In genomic region chr16:94093151-94093863, GRCm38 (mm10) we compare ENCODE assay signal across 23 mouse cellular contexts. TPM values are rescaled to one million over a fixed set of nuclear protein-coding genes. Genes with fewer than 3 reads are reported as not detected.
DNase-seq lines count a peak whose midpoint lies in the region; ATAC-seq lines count a peak whose summit lies in the region.
"Had no signal": no experiment of that assay in that cellular context is flagged by ENCODE, and none has a peak within 500 bp of the region (broad histone marks: within the 10 kb centered on the region; RNA-seq: fewer than 3 reads in every experiment).

No protein-coding gene starts in this region.

- no peak overlapping the region for H3K27ac ChIP-seq in hindbrain, embryonic 11.5 days (ENCODE audit: low read depth, low read length)
- H3K27ac ChIP-seq in hindbrain, embryonic 14.5 days: no peak overlapping the region
- no peak overlapping the region for H3K27ac ChIP-seq in embryonic facial prominence, embryonic 12.5 days
- H3K27ac ChIP-seq: gastrocnemius, adult 2 months; heart, embryonic 15.5 days; hindbrain, postnatal 0 days; limb, embryonic 15.5 days; liver, embryonic 14.5 days; midbrain, embryonic 13.5 days; stomach, postnatal 0 days had no signal

- no peak overlapping the region for H3K9ac ChIP-seq in hindbrain, embryonic 11.5 days (ENCODE audit: low read depth, low read length)
- no peak overlapping the region for H3K9ac ChIP-seq in hindbrain, embryonic 14.5 days
- no peak overlapping the region for H3K9ac ChIP-seq in embryonic facial prominence, embryonic 12.5 days
- H3K9ac ChIP-seq: heart, embryonic 15.5 days; limb, embryonic 15.5 days; liver, embryonic 14.5 days; lung, embryonic 14.5 days; midbrain, embryonic 13.5 days had no signal

- H3K4me3 ChIP-seq in hindbrain, embryonic 11.5 days (ENCODE audit: low read depth, low read length): no peak overlapping the region
- H3K4me3 ChIP-seq in hindbrain, embryonic 14.5 days (replicated peaks; ENCODE audit: low read length): no peak overlapping the region
- 0 out of 2 replicates have a peak overlapping the region, but pooled peaks have one; percentile 4 for H3K4me3 ChIP-seq in embryonic facial prominence, embryonic 12.5 days
- H3K4me3 ChIP-seq: gastrocnemius, adult 2 months; heart, embryonic 15.5 days; limb, embryonic 15.5 days; midbrain, embryonic 13.5 days had no signal

- no peak for ATAC-seq in hindbrain, embryonic 11.5 days (ENCODE audit: low FRiP score)
- ATAC-seq in hindbrain, embryonic 14.5 days (ENCODE audit: low FRiP score): no peak
- ATAC-seq in embryonic facial prominence, embryonic 12.5 days (ENCODE audit: insufficient number of reproducible peaks, insufficient read depth, low FRiP score, low TSS enrichment): no peak
- ATAC-seq: hindbrain, postnatal 0 days; midbrain, embryonic 13.5 days had no signal

- H3K4me2 ChIP-seq in hindbrain, embryonic 11.5 days (replicated peaks; ENCODE audit: low read depth, low read length): no peak overlapping the region
- H3K4me2 ChIP-seq in hindbrain, embryonic 14.5 days (replicated peaks): no peak overlapping the region
- no peak overlapping the region for H3K4me2 ChIP-seq in embryonic facial prominence, embryonic 12.5 days (replicated peaks)
- H3K4me2 ChIP-seq: heart, embryonic 15.5 days; limb, embryonic 15.5 days; lung, embryonic 14.5 days had no signal

- peak; percentile 59 for DNase-seq in hindbrain, embryonic 11.5 days (ENCODE audit: low spot score)
- no peak for DNase-seq in hindbrain, embryonic 14.5 days (ENCODE audit: low spot score)
- peak; percentile 19 to 40 for DNase-seq in B cell, adult 2 months
- DNase-seq in R1 (ENCODE audit: low read depth, low spot score): peak; percentile 19
- no peak for DNase-seq in thymus, adult 18-20 months
- DNase-seq in adrenal gland, postnatal 36 days: no peak
- no peak for DNase-seq in testis, postnatal 14 days (ENCODE audit: low spot score)
- DNase-seq: adrenal gland, postnatal 10 days; cerebellum, adult 9-10 months; gastrocnemius, adult 2 months; heart, postnatal 36 days; kidney, adult 11 months; lung, embryonic 14.5 days had no signal

- no peaks in the 10 kb centered on the region for H3K9me3 ChIP-seq in hindbrain, embryonic 11.5 days (ENCODE audit: control insufficient read depth, low read length)
- H3K9me3 ChIP-seq in hindbrain, embryonic 14.5 days (ENCODE audit: control insufficient read depth, low read length): no peaks in the 10 kb centered on the region
- H3K9me3 ChIP-seq in embryonic facial prominence, embryonic 12.5 days: no peaks in the 10 kb centered on the region
- H3K9me3 ChIP-seq: heart, embryonic 15.5 days; limb, embryonic 15.5 days; midbrain, embryonic 13.5 days had no signal

- 0 out of 2 replicates have a peak, but pooled peaks cover 2% of the 10 kb centered on the region for H3K4me1 ChIP-seq in hindbrain, embryonic 11.5 days (replicated peaks; ENCODE audit: control insufficient read depth, insufficient read depth, low read length)
- H3K4me1 ChIP-seq in hindbrain, embryonic 14.5 days (replicated peaks; ENCODE audit: control insufficient read depth, insufficient read depth, low read length): no peaks in the 10 kb centered on the region
- peaks cover 15% of the 10 kb centered on the region; the same call in 1 of the 2 replicates for H3K4me1 ChIP-seq in embryonic facial prominence, embryonic 12.5 days

- H3K27me3 ChIP-seq in hindbrain, embryonic 11.5 days (ENCODE audit: control insufficient read depth, insufficient read depth, low read length): peaks cover 94% of the 10 kb centered on the region
- H3K27me3 ChIP-seq in hindbrain, embryonic 14.5 days (ENCODE audit: control insufficient read depth, insufficient read depth, low read length): peaks cover 100% of the 10 kb centered on the region
- peaks cover 88% of the 10 kb centered on the region for H3K27me3 ChIP-seq in embryonic facial prominence, embryonic 12.5 days

- WGBS in hindbrain, embryonic 11.5 days: under 1% methylated on average over 24 of the region's 24 CpGs
- WGBS in hindbrain, embryonic 14.5 days: 1% methylated on average over 24 of the region's 24 CpGs
- WGBS in embryonic facial prominence, embryonic 12.5 days: 1% methylated on average over 24 of the region's 24 CpGs

- H3K36me3 ChIP-seq in hindbrain, embryonic 11.5 days (ENCODE audit: control insufficient read depth, insufficient read depth, low read length): no peaks in the 10 kb centered on the region
- no peaks in the 10 kb centered on the region for H3K36me3 ChIP-seq in hindbrain, embryonic 14.5 days (replicated peaks; ENCODE audit: control insufficient read depth, insufficient read depth)
- H3K36me3 ChIP-seq in embryonic facial prominence, embryonic 12.5 days: no peaks in the 10 kb centered on the region
- H3K36me3 ChIP-seq: heart, embryonic 15.5 days; limb, embryonic 15.5 days; midbrain, embryonic 13.5 days had no signal

RNA-seq across cellular contexts. Expression of gene Sim2, which starts 8.6 kb away (rescaled TPM):
- 0.35 and 0.39 TPM in 2 replicates for polyA plus RNA-seq in hindbrain, embryonic 11.5 days (2014; fragmentation: Nextera tagmentation; extraction: Ambion mirVana)
- 0.04 and 0.25 TPM in 2 replicates for polyA plus RNA-seq in hindbrain, embryonic 14.5 days (2014; fragmentation: Nextera tagmentation; extraction: Ambion mirVana)
- 4.3 and 5.0 TPM in 2 replicates for polyA plus RNA-seq in embryonic facial prominence, embryonic 12.5 days (2016; fragmentation: Nextera tagmentation; extraction: Ambion mirVana)
- total RNA-seq in adrenal gland, postnatal 36 days (2021): not detected
- total RNA-seq: heart, postnatal 36 days; hindbrain, postnatal 0 days; megakaryocyte, adult 5-6 weeks had no signal
- polyA plus RNA-seq: hindbrain, postnatal 0 days; small intestine, adult 2 months; urinary bladder, adult 2 months had no signal

Comparison
In these comparisons a context has a peak if more than half of its experiments do, and no peak if none do; other contexts are left out.
1. DNase-seq: peak in hindbrain, embryonic 11.5 days (single experiment), B cell, adult 2 months (2 of 2) and R1 (single experiment); none in hindbrain, embryonic 14.5 days (single experiment), thymus, adult 18-20 months (0 of 2), adrenal gland, postnatal 36 days (0 of 2) and testis, postnatal 14 days (single experiment).